Mouse (Mus musculus): ENCODE data around the gene Qser1.

Gene Qser1

GRCm38 (mm10) chr2:104736241-104736640 lies 80.3 kb downstream of the Qser1 start:
- no peak for DNase-seq (ENCODE audit: low read depth, low spot score)

DNA sequence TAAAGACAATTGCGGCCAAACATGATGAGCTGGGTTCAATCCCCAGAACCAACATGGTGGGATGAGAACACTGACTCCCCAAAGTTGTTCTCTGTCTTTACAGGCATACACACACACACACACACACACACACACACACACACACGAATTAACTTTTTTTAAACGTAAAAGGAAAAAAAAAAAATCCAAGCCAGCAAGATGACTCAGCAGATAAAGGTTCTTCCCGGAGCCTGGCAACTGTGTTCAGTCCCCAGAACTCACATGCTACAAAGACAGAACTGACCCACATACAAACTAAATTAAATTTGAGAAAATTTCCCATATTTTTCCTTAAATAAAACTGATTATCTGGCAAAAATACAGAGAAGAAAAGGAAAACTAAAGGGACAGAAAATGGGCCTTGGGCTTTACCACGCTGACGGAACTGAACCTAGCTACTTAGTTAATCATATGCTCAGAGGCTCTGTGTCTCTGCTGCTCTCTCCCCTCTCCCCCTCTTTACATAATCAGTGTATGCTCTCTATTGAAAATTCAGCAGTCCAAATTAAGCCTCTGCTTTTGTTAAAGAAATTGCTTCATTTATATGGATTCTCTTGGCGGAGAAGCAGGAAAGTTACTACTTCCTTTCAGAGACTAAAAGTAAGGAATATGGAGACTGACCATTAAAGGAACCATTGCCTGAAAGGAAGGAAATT lies 83.9 kb downstream of the Qser1 start:
- no peak for DNase-seq (ENCODE audit: low read depth, low spot score)

DNA sequence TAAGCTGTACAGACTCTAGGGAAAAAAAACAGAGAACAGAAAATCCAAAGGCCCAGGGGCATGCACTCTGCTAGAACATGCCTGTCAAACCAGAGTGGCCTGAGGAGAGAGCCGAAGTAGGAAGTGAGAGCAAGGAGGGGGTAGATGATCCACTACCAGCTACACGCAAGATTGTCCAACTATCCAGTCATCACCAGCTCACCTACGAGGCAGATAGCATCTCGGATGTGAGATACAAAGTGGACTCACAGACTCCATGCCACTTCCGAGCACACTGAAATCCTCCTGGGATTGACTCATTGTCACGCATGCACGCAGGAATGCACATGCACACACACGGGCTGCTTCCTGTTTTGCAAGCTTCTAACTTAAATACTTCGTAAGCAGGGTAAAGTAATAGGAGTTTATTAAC lies 84.5 kb downstream of the Qser1 start:
- no peak for DNase-seq (ENCODE audit: low read depth, low spot score)

GRCm38 (mm10) chr2:104727369-104727768 lies 89.2 kb downstream of the Qser1 start:
- no peak for DNase-seq (ENCODE audit: low read depth, low spot score)

GRCm38 (mm10) chr2:104722021-104722420 lies 94.5 kb downstream of the Qser1 start:
- no peak for DNase-seq (ENCODE audit: low read depth, low spot score)

DNA sequence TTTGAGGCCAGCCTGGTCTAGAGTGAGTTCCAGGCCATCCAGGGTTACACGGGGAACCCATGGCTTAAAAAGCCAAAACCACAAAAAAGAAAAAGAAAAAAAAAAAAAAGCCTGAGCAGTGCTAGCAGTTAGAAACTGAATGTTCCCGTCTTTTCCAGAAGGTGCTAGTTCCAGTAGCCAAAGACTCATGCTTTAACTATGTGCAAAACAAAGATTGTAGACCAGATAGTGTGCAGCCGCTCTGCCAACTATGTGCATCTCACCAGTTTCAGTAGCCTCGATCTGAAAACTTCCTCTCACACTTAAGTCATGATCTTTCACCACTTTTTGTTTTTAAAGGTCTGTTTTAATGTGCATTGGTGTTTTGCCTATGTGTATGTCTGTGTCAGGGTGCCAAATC lies 98.7 kb downstream of the Qser1 start:
- DNase-seq (ENCODE audit: low read depth, low spot score) = no peak

GRCm38 (mm10) chr2:104717231-104717735 lies 99.3 kb downstream of the Qser1 start:
- DNase-seq (ENCODE audit: low read depth, low spot score) = no peak

GRCm38 (mm10) chr2:104716279-104716678 lies 100.3 kb downstream of the Qser1 start, which contains the start of gene Pin1rt1:
Gene Pin1rt1 (minus strand): TSS chr2:104716379.
- no peak for DNase-seq (ENCODE audit: low read depth, low spot score)

GRCm38 (mm10) chr2:104714254-104714691 lies 102.3 kb downstream of the Qser1 start:
- DNase-seq (ENCODE audit: low read depth, low spot score) = no peak

GRCm38 (mm10) chr2:104712486-104712809 lies 104.1 kb downstream of the Qser1 start:
- no peak for DNase-seq (ENCODE audit: low read depth, low spot score)

- no peak for DNase-seq (ENCODE audit: low read depth, low spot score)
Observed at GRCm38 (mm10) chr2:104711585-104712485, 104.7 kb downstream of the Qser1 start, which contains the start of gene Tcp11l1. Gene Tcp11l1 (minus strand): TSS chr2:104712169.

DNA sequence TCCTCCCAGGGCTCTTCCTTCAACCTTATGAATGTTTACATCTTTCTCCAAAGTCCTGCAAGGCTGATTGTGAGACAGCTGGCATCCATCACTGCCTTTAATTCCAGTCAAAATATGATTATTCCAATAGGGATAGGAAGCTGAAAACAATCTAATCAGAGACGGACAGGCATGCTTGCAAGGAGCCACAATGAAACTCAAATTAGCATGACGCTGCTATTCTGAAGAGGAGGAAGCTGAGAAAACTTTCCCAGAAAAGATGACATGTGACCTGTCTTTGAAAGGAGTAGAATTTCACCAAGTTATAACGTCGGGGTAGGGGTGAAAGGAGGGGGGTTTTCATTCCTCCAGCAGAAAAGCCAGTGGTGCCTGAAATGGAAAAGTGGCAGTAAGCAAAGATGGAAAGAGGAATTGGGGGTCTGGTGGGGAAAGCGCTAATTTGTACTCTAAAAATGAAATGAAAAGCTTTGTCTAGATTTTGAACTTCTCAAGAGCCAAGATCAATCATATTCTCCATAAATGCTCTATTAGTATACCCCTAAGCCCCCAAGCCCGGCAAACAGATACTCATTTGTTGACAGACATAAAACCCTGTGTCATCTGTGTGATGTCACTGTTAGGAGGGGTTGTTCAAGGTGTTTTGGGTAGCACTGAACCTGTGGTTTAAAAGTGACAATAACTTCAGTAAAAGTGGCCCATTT lies 105.7 kb downstream of the Qser1 start:
- no peak for DNase-seq (ENCODE audit: low read depth, low spot score)

DNA sequence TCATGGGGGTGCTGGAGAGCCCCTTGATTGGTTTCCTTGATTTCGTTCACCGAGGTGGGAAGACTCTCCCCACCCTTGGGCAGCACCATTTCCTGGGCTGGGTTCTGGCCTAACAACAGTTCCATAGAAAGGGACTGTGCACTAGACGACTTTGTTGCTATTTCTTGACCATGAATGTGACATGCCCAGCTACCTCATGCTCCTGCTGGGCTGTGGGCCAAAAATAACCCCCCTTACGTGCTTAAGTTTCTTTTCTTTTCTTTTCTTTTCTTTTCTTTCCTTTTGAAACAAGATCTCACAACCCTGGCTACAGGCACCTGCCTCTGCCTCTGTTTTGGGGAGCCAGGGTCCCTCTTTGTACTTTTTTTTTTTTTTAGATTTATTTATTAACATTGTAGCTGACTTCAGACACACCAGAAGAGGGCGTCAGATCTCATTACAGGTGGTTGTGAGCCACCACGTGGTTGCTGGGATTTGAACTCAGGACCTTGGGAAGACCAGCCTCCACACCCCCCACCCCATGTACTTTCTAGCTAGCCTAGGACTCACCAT lies 106.7 kb downstream of the Qser1 start:
- no peak for DNase-seq (ENCODE audit: low read depth, low spot score)
